Mouse (Mus musculus) MN1 (cell line): ENCODE results near the gene Gm12355.
"Not testable (repeated sequence)": the region's sequence is repeated elsewhere in the genome, so short reads cannot be mapped to it uniquely, and the experiment has no call there.

Experiments
- DNase-seq: peaks from one replicate; pipeline ENCODE4 v3.0.0-alpha.2; 2016; ENCODE audit warnings: low spot score

Gene Gm12355

GRCm38 (mm10) chr11:98625611-98626410 is at the start of gene Gm12355, which contains the start of gene Gsdma3:
Gene Gm12355, minus strand, starts transcription at chr11:98625661.
Gene Gsdma3, plus strand, starts transcription at chr11:98626360.
- DNase-seq = no peak

GRCm38 (mm10) chr11:98673136-98673535 is 47.7 kb upstream of the Gm12355 start:
- DNase-seq = peak; percentile 60

- DNase-seq = no peak
These were observed 47.0 kb upstream of the Gm12355 start for GRCm38 (mm10) chr11:98672482-98672881.

- peak; percentile 49 for DNase-seq
These were observed 46.4 kb upstream of the Gm12355 start for GRCm38 (mm10) chr11:98671857-98672256.

GRCm38 (mm10) chr11:98671284-98671815 is 45.9 kb upstream of the Gm12355 start:
- no peak for DNase-seq

GRCm38 (mm10) chr11:98668984-98669383 is 43.5 kb upstream of the Gm12355 start:
- no peak for DNase-seq

GRCm38 (mm10) chr11:98664091-98664490 is 38.6 kb upstream of the Gm12355 start, which contains the start of gene Gsdma:
Gene Gsdma, plus strand, starts transcription at chr11:98664351.
- no peak for DNase-seq

GRCm38 (mm10) chr11:98660517-98660916 is 35.1 kb upstream of the Gm12355 start:
- peak; percentile 67 for DNase-seq

GRCm38 (mm10) chr11:98655076-98655475 is 29.6 kb upstream of the Gm12355 start:
- peak; percentile 26 for DNase-seq

GRCm38 (mm10) chr11:98646459-98646858 is 21.0 kb upstream of the Gm12355 start, which contains the start of gene Gsdma2:
Gene Gsdma2, plus strand, starts transcription at chr11:98646759.
- DNase-seq = no peak

GRCm38 (mm10) chr11:98645946-98646345 is 20.5 kb upstream of the Gm12355 start:
- no peak for DNase-seq

GRCm38 (mm10) chr11:98644757-98645156 is 19.3 kb upstream of the Gm12355 start:
- DNase-seq = no peak

- DNase-seq = no peak
These were observed 14.6 kb upstream of the Gm12355 start for GRCm38 (mm10) chr11:98640091-98640490.

- no peak for DNase-seq
These were observed 12.0 kb upstream of the Gm12355 start for GRCm38 (mm10) chr11:98637501-98637900.

- DNase-seq = not testable (repeated sequence)
These were observed 10.0 kb upstream of the Gm12355 start for GRCm38 (mm10) chr11:98635312-98635970.

- no peak for DNase-seq
These were observed 5.2 kb upstream of the Gm12355 start for GRCm38 (mm10) chr11:98630646-98631045.

GRCm38 (mm10) chr11:98628706-98629105 is 3.2 kb upstream of the Gm12355 start:
- DNase-seq = no peak

- DNase-seq = not testable (repeated sequence)
These were observed 1.1 kb downstream of the Gm12355 start for GRCm38 (mm10) chr11:98624381-98624780.

GRCm38 (mm10) chr11:98623981-98624380 is 1.5 kb downstream of the Gm12355 start:
- not testable (repeated sequence) for DNase-seq

- DNase-seq = no peak
These were observed 4.7 kb downstream of the Gm12355 start for GRCm38 (mm10) chr11:98620791-98621190.

GRCm38 (mm10) chr11:98606763-98607162 is 18.7 kb downstream of the Gm12355 start:
- DNase-seq = peak; percentile 69

- not testable (repeated sequence) for DNase-seq
These were observed 20.6 kb downstream of the Gm12355 start for GRCm38 (mm10) chr11:98604911-98605310.

- no peak for DNase-seq
These were observed 21.5 kb downstream of the Gm12355 start for GRCm38 (mm10) chr11:98603953-98604352.
